Mouse (Mus musculus) cerebellum, adult (tissue): ENCODE measurements at regions not wholly inside any gene's neighbourhood (a gene's known extent, or its start where the extent isn't known, plus 50 kb on each side); places are given as distances from the start of the nearest gene placed in this dataset.
"Not testable (repeated sequence)": the region's sequence is repeated elsewhere in the genome, so short reads cannot be mapped to it uniquely, and the experiment has no call there.

Experiments
- ATAC-seq: cut with Nextera tagmentation; 2 replicates; pipeline ENCODE4 v1.9.2; 2017; ENCODE audit warnings: mild to moderate bottlenecking, moderate library complexity, mixed read lengths; ENCODE audit not compliant: insufficient number of reproducible peaks, low FRiP score, low TSS enrichment

DNA sequence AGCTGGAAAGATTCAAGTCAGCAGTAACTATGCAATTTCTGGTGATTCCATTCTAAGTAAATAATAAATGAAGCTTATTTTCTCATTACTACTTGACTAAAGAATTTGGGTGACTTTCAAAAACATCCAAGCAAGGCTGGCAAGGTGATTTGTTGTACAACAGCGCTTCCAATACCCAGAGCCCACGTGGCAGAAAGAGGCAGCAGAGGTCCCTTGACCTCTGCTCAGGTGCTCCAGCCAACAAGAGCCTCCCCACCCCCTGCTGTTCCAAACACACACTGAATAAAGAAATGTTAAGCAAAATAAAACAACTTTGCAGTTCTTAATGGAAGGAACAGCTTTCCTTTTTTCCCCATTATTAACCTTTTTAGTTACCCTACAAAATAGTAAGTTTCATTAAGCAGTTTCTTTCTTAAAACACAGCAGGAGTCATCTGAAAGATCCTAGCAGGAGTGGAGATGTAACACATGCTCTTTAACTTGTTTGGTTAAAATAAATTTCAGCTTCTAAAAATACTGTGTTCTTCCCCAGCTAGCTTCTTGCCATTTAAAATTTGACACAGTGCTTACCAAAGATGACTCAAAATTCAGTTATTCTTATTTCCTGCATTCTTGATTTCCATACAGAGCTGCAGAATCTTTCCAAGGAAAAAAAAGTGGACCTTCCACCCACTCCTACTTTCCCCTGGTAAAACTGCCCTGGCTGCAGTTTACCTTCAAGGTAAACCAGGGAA lies 92.3 kb upstream of the Tbl1xr1 start:
- ATAC-seq = no peak

DNA sequence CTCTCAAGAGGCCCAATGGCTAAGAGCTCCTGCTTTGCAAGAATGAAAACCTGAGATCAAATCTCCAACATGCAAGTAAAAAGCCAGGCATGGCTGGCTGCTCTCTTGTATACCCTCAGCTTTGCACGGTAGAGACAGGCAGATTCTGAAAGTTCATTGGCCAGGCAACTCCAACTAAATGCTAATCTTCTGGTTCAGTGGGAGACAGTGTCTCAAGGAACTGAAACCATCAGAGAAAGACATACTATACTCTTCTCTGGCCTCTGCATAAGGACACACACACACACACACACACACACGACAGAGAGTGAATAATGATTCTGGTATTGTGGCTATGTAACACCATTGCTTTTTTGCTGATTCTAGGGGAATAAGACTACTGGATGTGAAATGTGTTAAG lies 91.6 kb upstream of the Tbl1xr1 start:
- ATAC-seq = no peak

DNA sequence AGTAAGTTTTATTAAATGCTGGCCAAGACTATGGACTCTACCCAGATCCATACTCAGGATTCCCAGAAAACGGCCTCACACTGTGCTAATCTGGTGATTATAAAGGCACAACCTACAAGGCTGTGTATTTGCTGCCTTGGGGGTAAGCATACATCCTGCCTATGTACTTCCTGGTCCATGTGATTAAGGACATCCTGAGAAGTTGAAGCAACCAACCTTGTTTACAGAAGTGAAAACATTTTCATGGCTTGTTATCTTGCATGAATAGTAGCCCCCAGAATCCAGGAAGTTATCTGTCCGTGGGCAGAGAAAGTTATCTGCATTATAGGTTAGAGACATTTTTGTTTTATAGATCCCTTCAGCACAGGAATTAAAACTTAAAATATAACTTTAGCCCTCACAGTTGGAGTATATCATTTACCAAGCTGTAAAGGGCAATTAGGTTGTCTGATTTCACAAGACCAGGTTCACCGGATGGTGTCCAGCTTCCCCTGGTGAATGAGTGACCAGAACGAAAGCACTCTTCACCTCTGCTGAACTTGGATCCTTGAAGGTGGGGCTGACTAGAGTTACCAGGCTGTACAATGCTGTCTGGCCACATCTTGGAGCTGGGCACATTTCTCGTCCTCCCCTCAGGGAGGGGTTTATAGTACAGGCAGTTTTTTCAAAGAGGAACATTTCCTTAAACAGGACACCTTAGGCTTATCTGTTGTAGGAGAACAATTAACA lies 90.1 kb upstream of the Tbl1xr1 start:
- no peak for ATAC-seq

DNA sequence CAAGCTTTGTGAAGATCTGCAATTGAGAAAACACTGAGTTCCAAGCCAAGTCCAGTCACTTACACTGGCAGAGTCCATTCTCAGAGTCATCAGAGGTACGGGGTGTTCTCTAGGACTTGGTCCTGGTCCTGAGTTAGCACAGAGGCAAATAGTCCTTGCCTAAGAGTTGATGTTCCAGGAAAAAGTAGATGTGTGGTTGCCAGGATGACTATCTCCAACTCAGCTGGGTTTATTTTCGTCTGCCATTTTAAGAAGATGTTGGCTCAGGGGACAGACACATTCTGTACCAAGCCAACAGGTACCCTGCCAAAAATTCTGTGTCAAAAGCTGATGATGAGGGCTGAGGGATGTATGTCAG lies 89.6 kb upstream of the Tbl1xr1 start:
- ATAC-seq = no peak

DNA sequence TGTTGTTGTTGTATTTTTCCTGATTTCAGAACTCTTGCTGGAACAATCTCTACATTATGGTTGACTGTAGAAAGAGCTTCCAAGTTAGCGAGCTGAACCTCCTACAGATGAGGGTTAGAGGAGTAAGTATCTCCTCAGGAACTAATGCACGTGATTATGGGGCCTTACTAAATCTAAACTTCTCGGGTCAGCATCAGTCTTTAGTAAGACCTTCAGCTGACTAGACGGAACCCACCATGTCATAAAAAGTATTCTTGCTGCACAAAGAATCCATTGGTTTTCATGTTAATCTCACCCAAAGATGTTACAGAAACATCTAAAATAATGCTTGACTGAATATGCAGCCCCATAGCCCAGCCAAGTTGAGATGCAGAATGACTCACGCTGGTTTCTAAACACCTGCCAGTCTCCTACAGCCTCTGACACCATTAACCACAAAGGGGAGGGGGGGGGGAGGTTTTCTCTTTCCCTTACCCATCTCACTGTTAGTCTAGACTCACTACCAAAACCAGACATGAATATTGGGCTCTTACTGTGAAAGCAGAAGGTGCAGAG lies 88.9 kb upstream of the Tbl1xr1 start:
- ATAC-seq = no peak

DNA sequence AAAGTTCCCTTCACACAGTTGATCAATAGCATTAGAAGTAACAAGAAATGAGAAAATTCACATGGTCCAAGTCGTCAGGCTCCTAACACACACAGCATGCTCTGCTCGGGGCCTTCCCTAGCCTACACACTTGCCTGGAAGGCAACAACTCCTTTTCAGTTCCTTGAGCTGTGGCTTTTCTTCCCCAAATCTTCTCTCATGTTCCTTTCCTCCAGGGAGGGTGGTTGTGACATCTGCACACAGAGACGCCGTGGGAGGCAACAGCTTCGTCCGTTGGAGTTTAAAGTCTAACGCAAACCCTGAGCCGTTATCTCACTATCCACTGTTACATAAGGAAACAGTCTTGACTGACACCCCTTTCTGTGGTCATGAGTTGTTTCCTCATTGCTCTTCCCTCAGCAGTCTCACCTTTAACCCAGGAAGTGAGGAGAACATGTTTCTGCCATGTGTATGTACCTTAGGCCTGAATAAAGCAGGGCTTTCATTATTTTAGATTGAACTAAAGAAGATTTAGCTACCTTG lies 88.4 kb upstream of the Tbl1xr1 start:
- ATAC-seq = no peak

DNA sequence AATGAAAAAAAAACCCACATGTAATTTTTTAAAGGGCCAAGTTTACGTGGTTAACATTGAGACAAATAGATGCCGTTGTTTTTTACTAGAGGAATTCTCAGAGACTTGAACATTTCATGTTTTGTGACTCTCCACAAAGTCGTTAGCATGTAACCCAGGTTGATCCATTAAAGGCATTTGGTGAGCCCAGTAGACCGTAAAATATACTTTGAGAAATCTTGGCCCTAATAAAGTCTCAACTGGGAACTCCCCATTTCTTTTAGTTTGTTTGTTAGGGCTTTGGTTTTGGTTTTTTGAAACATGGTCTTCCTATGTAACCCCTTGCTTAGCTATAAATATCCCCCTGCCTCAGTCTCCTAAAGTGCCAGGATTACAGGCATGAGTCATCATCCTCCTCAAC lies 85.9 kb upstream of the Tbl1xr1 start:
- no peak for ATAC-seq

DNA sequence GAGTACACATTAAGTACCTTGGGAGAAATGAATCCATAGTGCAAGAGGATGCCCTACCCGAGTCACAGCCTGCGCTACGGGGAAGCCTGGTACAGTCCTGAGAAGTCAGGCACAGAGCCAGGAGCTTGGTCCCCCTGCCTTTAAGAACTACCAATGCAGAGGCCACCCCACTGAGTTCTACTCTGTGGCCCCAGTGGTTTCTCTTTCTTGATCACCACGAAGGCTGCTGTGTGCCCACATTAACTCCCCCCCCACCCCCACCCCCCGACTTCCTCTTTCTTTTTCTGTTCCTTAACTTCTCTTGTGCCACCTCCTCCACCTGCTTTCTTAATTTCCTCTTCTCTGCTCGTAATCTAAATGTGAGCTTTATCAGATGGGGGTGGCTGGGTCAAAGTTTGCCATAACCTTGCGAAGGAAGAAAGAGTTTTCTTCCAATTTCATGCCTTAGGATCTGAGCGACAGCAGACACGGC lies 84.7 kb upstream of the Tbl1xr1 start:
- no peak for ATAC-seq

DNA sequence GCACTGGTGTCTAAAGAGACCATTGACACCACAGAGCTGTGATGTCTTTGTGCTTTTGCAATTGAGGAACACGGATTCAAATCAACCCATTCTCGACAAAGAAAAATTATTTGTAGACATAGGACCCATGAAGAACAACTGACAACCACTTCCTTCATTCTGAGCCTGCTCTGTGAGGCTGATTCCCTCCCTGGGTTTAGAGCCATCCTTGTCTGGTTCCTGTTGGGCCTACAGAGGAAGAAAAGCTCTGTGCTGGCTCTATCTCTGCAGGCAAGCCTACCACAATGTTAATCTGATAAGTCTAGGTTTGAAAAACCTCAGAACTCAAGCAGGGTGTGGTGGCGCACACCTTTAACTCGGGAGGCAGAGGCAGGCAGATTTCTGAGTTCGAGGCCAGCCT lies 84.2 kb upstream of the Tbl1xr1 start:
- ATAC-seq = no peak

DNA sequence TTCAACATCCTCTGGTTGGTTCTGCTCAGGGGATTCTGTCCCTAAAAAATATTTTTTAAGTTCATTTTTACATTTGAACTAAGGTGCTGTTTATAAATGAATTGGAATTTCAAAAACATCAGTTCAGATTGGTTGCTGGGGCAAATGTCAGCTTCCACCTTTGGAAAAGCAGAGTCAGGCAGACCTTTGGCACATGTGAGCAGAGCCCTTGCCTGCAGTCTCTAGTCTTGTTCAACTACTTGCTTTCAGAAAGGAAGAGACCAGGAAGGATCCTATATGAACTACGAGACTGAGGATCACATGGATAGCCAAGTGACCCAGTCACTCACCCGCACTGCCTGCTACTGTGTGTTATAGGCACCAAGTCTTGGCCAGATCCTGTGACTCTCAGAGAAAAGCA lies 82.5 kb upstream of the Tbl1xr1 start:
- ATAC-seq = no peak

DNA sequence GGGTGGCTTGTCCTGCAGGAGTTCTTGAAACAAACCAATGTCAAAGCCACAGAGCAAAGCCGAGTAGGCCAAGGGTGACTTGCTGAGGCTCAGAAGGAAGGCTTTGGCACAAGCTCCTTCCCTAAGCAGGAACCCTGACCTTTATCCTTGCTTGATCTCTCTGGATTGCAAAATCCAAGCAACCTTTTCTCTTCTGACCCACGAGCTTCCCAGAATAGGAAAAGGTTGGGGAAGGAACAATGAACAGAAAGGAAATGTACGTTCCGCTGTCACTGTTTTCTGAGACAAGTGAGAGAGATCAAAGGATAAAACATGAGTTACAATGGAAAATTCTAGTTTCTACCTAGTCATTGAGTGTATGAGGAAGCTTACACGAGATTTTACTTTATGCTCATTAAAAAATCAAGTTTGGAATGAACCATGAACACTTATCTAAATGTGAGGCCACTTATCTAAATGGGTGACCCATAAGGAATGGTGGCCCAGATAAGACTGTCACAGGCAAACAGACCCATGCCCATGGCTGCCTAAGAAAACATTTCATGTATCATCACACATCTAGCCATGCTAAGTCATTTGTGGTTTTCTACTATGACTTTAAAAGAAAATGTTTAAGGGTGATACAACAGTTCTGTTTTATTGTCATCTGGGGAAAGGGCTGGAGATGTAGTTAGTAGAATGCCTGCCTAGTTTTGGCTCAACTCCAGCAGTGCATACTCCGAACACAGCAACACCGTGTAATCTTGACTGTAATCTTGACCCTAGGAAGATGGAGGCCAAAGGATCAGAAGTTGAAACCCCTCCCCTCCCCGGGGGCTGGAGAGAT lies 80.7 kb upstream of the Tbl1xr1 start:
- no peak for ATAC-seq

DNA sequence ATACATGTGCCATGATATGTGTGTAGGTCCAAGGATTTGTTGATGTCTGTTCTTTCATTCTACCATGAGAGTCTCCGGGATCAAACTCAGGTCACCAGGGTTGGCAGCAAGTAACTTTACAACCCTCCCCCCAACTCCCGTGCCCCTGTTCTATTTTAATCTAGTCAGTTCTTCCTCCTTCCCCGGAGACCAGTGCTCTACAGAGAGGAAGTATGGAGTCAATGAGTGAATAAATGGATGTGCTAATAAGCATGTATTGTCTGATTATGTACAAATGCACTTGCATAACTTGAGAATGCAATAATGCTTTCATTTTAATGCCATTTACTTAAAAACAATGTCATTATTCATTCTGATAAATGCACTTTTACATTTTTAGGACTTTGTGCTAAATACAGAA lies 79.1 kb upstream of the Tbl1xr1 start:
- no peak for ATAC-seq

DNA sequence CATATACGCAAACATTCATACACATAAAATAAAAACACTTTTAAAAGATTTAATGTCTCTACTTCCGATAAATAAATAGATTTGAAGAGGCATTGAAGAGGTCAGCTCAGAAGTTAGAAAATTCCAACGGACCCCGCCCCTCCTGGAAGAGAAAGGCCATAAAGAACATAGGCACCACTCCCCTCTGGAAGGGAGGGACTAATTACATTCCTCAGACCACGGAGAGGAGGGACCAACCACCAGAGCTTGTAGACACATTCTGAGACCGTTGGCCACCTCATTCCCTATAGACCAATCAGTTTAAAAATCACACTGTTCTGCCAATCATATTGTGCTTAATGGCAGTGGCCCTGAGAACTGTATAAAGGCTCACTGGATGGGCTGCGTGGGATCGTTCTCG lies 71.0 kb upstream of the Tbl1xr1 start:
- ATAC-seq = no peak

DNA sequence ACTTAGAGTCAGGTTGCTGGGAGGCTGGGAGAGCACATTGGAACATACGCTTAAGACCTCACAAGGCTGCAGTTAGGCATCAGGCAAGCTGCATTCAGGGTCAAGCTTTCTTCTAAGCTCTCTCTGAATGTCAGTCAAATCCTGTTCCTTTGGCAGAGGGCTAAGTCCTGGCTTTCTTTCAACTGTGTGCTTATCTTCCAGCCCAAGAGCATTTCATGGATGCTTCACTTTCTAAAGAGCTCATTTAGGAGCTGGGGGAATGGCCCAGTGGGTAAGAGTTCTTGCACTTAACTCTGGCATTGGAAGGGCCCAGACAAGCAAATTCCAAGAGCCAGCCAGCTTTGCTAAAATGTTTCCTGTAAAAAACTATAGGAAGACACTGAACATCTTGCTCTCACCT lies 70.3 kb upstream of the Tbl1xr1 start:
- no peak for ATAC-seq

DNA sequence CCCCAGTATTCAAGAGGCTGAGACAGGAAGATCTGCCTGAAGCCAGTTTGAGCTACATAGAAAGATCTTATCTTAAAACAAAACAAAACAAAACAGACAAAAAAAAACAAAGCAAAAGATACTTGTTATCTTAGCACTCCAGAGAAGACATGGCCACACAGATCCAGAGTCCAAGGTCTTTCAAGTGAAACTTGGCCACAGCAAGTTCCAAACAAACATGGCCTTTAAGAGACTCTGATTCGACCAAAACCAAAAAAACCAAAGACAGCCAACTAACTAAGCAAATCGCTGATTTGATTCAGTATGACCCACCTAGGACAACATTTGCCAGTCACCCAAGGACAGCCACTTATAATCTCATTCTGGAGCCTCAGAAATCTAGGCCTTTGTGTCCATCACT lies 69.8 kb upstream of the Tbl1xr1 start:
- no peak for ATAC-seq

DNA sequence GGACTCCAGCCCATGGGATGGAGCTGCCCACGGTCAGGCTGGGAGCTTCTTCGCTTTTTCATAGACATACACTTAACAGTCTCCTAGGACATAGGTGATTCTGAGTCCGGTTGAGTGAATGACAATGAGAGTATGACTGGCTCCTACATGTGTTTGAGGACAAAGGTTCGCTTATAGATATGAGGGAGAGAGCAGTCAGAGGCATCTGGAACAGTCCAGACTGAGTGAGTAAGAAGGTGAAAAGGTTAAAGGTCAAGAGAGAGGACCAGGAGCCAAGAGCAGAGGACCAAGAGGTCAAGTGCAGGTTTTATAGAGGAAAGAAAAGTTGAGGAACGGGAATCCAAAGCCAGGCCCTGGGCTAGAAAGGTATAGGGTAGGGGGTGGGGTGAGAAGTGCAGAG lies 68.7 kb upstream of the Tbl1xr1 start:
- no peak for ATAC-seq

DNA sequence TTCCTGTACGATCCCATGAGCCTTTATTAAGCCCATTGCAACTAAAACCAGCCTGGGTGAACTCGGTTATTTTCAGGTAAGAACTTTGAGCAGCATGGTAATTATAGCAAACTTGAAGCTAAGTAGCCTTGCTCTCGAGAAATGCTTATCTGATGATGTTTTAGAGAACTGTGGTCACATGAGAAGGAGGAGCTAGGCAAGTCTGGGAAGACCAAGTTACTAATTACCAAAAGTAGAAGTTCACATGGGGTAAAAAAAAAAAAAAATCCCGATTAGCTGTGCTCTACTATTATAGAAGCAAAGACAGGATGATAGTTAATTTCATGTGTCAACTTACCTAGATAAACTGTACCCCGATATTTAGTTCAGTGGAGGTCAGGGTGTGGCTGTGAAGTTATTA lies 68.0 kb upstream of the Tbl1xr1 start:
- ATAC-seq = no peak

DNA sequence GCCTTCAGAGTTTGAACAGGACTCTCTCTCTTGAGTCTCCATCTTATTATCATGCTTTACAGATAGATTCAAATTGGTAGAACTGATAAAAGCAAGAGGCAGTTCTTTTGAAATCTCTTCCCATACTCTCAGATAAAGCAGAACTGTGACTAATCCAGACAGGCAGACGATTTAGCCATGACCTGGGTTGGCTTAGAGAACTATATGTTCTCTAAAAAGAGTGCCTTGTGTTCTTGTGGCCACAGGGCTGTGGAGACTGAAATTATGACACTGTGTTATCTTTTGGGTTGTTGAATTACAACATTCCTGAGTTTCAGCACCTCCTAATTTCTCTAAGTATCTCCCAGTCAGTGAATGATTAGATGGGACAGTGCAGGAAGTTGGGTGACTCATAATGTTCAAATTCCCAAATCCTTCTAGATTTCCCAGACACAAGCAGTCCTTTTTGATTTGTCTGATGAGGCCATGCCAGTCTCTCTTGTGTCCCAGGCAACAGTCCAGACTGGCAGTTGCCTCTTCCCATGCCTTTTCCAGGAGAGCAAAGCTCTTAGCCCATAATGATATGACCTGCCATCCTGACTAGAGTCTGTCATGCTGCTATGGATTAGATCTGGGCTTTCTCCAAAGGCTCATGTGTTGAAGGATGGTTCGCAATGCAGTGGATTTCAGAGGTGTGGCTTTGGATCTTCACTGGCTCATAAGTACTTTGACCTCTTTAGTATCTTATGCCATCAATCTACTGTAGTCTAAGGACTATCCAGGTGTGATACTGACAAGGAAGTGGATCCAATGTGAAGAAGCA lies 66.4 kb upstream of the Tbl1xr1 start:
- no peak for ATAC-seq

DNA sequence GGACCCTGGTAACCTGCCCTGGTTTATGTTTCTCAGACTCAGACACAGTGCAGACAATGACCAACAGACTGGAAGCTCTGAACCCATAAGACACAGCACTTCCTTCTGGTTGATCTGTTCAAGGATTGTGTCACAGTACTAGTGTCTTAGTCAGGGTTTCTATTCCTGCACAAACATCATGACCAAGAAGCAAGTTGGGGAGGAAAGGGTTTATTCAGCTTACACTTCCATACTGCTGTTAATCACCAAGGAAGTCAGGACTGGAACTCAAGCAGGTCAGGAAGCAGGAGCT lies 65.8 kb upstream of the Tbl1xr1 start:
- ATAC-seq = not testable (repeated sequence)

DNA sequence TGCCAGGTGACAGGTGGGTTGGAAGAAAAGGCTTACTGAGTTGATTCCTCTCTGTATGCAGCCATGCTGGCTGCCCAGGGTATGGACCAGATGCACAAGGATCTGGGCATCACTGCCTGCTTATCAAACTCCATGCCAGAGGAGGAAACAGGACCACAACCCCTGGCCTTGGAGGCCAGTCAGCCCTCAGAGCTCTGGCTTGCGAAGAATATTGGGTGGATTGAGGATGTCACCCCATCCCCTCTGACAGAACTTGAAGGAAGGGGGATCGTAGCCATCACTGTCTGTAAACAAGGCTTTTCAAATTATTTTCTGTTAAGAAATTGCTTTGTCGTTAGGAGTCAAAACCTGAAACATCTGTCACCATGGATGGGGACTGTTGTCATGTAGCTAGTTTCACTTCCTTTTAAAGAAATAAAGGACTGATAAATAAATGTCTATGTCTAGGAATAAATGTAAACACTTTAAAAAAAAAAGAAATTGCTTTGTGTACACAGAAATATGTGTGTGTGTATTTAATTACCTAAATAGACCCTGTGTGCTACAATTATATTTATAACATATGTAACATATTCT lies 55.0 kb upstream of the Tbl1xr1 start:
- no peak for ATAC-seq
